Mouse (Mus musculus): ENCODE measurements around the gene Gm7324. TPM values are rescaled to one million over a fixed set of nuclear protein-coding genes. Genes with fewer than 3 reads are reported as not detected.
"Not testable (repeated sequence)": the region's sequence is repeated elsewhere in the genome, so short reads cannot be mapped to it uniquely, and the experiment has no call there.

Gene Gm7324
- 1 to 10 TPM; 1.0 to 1.7 TPM for total RNA-seq (2021)
- long read RNA-seq, experiment 1, transcript Gm7324-201 (1 exons, 1,647 nt) = major isoform, 6 of 6 reads
- long read RNA-seq, experiment 1, partial matches to known transcripts = 0 of 6 reads
- long read RNA-seq, experiment 1, other reads (novel, unspliced or antisense) = 0 of 6 reads
- long read RNA-seq, experiment 2 = 0 reads

DNA sequence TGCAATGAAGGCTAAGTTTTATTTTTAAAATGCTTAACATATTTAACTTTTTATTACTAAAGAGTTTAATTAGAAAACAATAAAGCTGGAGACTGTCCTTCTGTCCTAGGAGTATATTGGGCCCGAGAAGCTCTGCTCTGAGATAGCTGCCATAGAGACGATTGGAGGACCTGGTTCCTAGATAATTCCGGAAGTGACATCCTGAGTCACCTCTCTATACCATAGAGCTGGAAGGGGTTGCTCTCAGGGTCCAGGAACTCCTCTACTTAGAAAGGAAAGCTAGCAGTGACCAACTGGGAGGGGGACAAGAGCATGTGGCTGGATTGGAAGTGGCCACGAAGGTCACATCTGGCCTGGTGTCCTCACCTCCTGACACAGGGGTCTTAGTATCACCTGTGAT lies at the start of gene Gm7324:
Gene Gm7324 (plus strand): TSS at position 208 of the 400 bp plus-strand sequence.
- DNase-seq = not testable (repeated sequence)

GRCm38 (mm10) chr14:43677099-43677498 lies 20.5 kb upstream of the Gm7324 start, which contains the start of gene Gm8165:
Gene Gm8165, minus strand, starts transcription at chr14:43677199.
- DNase-seq = not testable (repeated sequence)

- not testable (repeated sequence) for DNase-seq
Measured at GRCm38 (mm10) chr14:43727385-43727784, 29.8 kb downstream of the Gm7324 start, which contains the start of gene Gm16506. Gene Gm16506, minus strand, starts transcription at chr14:43727485.

- not testable (repeated sequence) for DNase-seq
Measured at GRCm38 (mm10) chr14:43747566-43747965, 49.9 kb downstream of the Gm7324 start, which contains the start of gene Gm6526. Gene Gm6526, plus strand, starts transcription at chr14:43747866.

Other genes starting within 250 kb of the Gm7324 start
- gene Gm5799, start 154.3 kb upstream of the Gm7324 start, total RNA-seq (2021) = under 1 TPM in 1 of 2 experiments, not detected in 1; 0.27 TPM
- not detected for gene Gm17654, start 118.7 kb upstream of the Gm7324 start, total RNA-seq (2021)
- gene Gm10375, start 89.8 kb upstream of the Gm7324 start, total RNA-seq (2021) = not detected
- not detected for gene Gm8165, start 20.6 kb upstream of the Gm7324 start, total RNA-seq (2021)
- gene Gm16506, start 29.7 kb downstream of the Gm7324 start, total RNA-seq (2021) = not detected
- gene Gm6526, start 50.0 kb downstream of the Gm7324 start, total RNA-seq (2021) = not detected
- gene Gm8180, start 86.9 kb downstream of the Gm7324 start, total RNA-seq (2021) = not detected
- 1 to 10 TPM in 1 of 2 experiments, under 1 TPM in 1; 0.81 to 3.0 TPM for gene Ear1, start 177.7 kb downstream of the Gm7324 start, total RNA-seq (2021)
- gene Ear10, start 225.7 kb downstream of the Gm7324 start, total RNA-seq (2021) = not detected
- 1 to 10 TPM; 1.6 to 4.7 TPM for gene Gm8113, start 227.6 kb downstream of the Gm7324 start, total RNA-seq (2021)